Mouse (Mus musculus) neural tube, embryonic 15.5 days (tissue): ENCODE data around the gene D5Ertd579e. TPM values are rescaled to one million over a fixed set of nuclear protein-coding genes. Genes with fewer than 3 reads are reported as not detected.

Source experiments
- ATAC-seq: fragments of 200-750 bp; cut with Nextera tagmentation; 2 replicates; pipeline ENCODE4 v1.8.0; 2017; ENCODE audit warnings: mild to moderate bottlenecking, moderate TSS enrichment, moderate library complexity; ENCODE audit not compliant: low FRiP score
- H3K27ac ChIP-seq: fragments of 300-500 bp; sonication (generic); replicated peaks from 2 replicates; pipeline ENCODE4 v1.5.1; 2015; ENCODE audit warnings: mild to moderate bottlenecking, inconsistent platforms
- H3K27me3 ChIP-seq: fragments of 300-500 bp; sonication (generic); replicated peaks from 2 replicates; pipeline ENCODE4 v1.6.1; 2015; ENCODE audit warnings: inconsistent platforms
- H3K36me3 ChIP-seq: fragments of 300-500 bp; sonication (generic); 2 replicates; pipeline ENCODE4 v1.6.1; 2015; ENCODE audit warnings: inconsistent platforms
- H3K4me1 ChIP-seq: fragments of 300-500 bp; sonication (generic); 2 replicates; pipeline ENCODE4 v1.6.1; 2015; ENCODE audit warnings: inconsistent platforms
- H3K4me2 ChIP-seq: fragments of 300-500 bp; sonication (generic); 2 replicates; pipeline ENCODE4 v1.6.1; 2015; ENCODE audit warnings: inconsistent platforms, mild to moderate bottlenecking, moderate library complexity
- H3K4me3 ChIP-seq: fragments of 300-500 bp; sonication (generic); replicated peaks from 2 replicates; pipeline ENCODE4 v1.5.1; 2015; ENCODE audit warnings: mild to moderate bottlenecking, inconsistent platforms
- H3K9ac ChIP-seq: fragments of 300-500 bp; sonication (generic); replicated peaks from 2 replicates; pipeline ENCODE4 v1.6.1; 2015; ENCODE audit warnings: mild to moderate bottlenecking, inconsistent platforms
- H3K9me3 ChIP-seq: fragments of 300-500 bp; sonication (generic); replicated peaks from 2 replicates; pipeline ENCODE4 v1.6.1; 2016; ENCODE audit warnings: inconsistent platforms
- WGBS: fragments of 180-500 bp; shearing (Covaris S2); methylation state at CpG from one replicate; pipeline ENCODE4 v1.1.7; 2015; ENCODE audit warnings: mixed read lengths; 5-methylcytosine and 5-hydroxymethylcytosine counted together
- polyA plus RNA-seq: library from polyadenylated mRNA; unstranded; fragments of >200 nt; fragmentation: Nextera tagmentation; extraction: Ambion mirVana; gene quantifications from 2 replicates; pipeline ENCODE4 v1.2.1, GENCODE M21; 2015

Gene D5Ertd579e
- polyA plus RNA-seq, 1 experiment from 2014 or later: 29.1 TPM

- no peak overlapping the region for H3K4me2 ChIP-seq
- H3K27ac ChIP-seq: no peak overlapping the region
- H3K27me3 ChIP-seq: no peaks in the 10 kb centered on the region
- H3K36me3 ChIP-seq: 0 out of 2 replicates have a peak, but pooled peaks cover under 1% of the 10 kb centered on the region
- no peak overlapping the region for H3K9ac ChIP-seq
- no peak overlapping the region for H3K4me3 ChIP-seq
- no peaks in the 10 kb centered on the region for H3K9me3 ChIP-seq
- H3K4me1 ChIP-seq: 0 out of 2 replicates have a peak, but pooled peaks cover 3% of the 10 kb centered on the region
- WGBS: 84% methylated on average over 5 of the region's 5 CpGs
- no peak for ATAC-seq
Observed at GRCm38 (mm10) chr5:36623670-36624069, 72.2 kb downstream of the D5Ertd579e start.

- no peak for ATAC-seq
- H3K4me3 ChIP-seq: no peak overlapping the region
- no peaks in the 10 kb centered on the region for H3K9me3 ChIP-seq
- H3K36me3 ChIP-seq: peaks cover 19% of the 10 kb centered on the region
- H3K9ac ChIP-seq: no peak overlapping the region
- no peak overlapping the region for H3K27ac ChIP-seq
- H3K27me3 ChIP-seq: no peaks in the 10 kb centered on the region
- 0 out of 2 replicates have a peak, but pooled peaks cover 3% of the 10 kb centered on the region for H3K4me1 ChIP-seq
- 86% methylated on average over 5 of the region's 5 CpGs for WGBS
- H3K4me2 ChIP-seq: no peak overlapping the region
Observed at GRCm38 (mm10) chr5:36621058-36621449, 74.8 kb downstream of the D5Ertd579e start.

- peaks cover 24% of the 10 kb centered on the region for H3K36me3 ChIP-seq
- WGBS: 91% methylated on average over 8 of the region's 8 CpGs
- no peaks in the 10 kb centered on the region for H3K27me3 ChIP-seq
- no peaks in the 10 kb centered on the region for H3K9me3 ChIP-seq
- H3K4me3 ChIP-seq: no peak overlapping the region
- H3K9ac ChIP-seq: no peak overlapping the region
- no peak overlapping the region for H3K27ac ChIP-seq
- no peak for ATAC-seq
- no peak overlapping the region for H3K4me2 ChIP-seq
- H3K4me1 ChIP-seq: 0 out of 2 replicates have a peak, but pooled peaks cover 3% of the 10 kb centered on the region
Observed at GRCm38 (mm10) chr5:36620409-36621057, 75.3 kb downstream of the D5Ertd579e start.

GRCm38 (mm10) chr5:36618890-36619289 is 76.9 kb downstream of the D5Ertd579e start:
- WGBS: 85% methylated on average over 5 of the region's 5 CpGs
- no peak overlapping the region for H3K9ac ChIP-seq
- ATAC-seq: no peak
- peaks cover 40% of the 10 kb centered on the region for H3K36me3 ChIP-seq
- H3K4me1 ChIP-seq: 0 out of 2 replicates have a peak, but pooled peaks cover 3% of the 10 kb centered on the region
- no peak overlapping the region for H3K4me3 ChIP-seq
- H3K4me2 ChIP-seq: no peak overlapping the region
- no peak overlapping the region for H3K27ac ChIP-seq
- H3K9me3 ChIP-seq: no peaks in the 10 kb centered on the region
- no peaks in the 10 kb centered on the region for H3K27me3 ChIP-seq

- H3K9me3 ChIP-seq: no peaks in the 10 kb centered on the region
- no peak overlapping the region for H3K9ac ChIP-seq
- 85% methylated on average over 4 of the region's 4 CpGs for WGBS
- H3K36me3 ChIP-seq: peaks cover 45% of the 10 kb centered on the region
- no peak overlapping the region for H3K4me2 ChIP-seq
- H3K27me3 ChIP-seq: no peaks in the 10 kb centered on the region
- H3K4me3 ChIP-seq: no peak overlapping the region
- no peak for ATAC-seq
- 0 out of 2 replicates have a peak, but pooled peaks cover 3% of the 10 kb centered on the region for H3K4me1 ChIP-seq
- no peak overlapping the region for H3K27ac ChIP-seq
Observed at GRCm38 (mm10) chr5:36618356-36618755, 77.5 kb downstream of the D5Ertd579e start.

- Histone ChIP-seq H3K4me1 (no peaks in the 10 kb centered on the region), H3K4me2 (no peak overlapping the region), H3K9ac (no peak overlapping the region), H3K36me3 (peaks cover 52% of the 10 kb centered on the region), H3K27ac (no peak overlapping the region), H3K27me3 (no peaks in the 10 kb centered on the region), H3K9me3 (no peaks in the 10 kb centered on the region), H3K4me3 (no peak overlapping the region)
- no peak for ATAC-seq
- 76% methylated on average over 4 of the region's 4 CpGs for WGBS
Observed at GRCm38 (mm10) chr5:36614124-36614523, 81.7 kb downstream of the D5Ertd579e start.

GRCm38 (mm10) chr5:36608939-36609499 is 86.8 kb downstream of the D5Ertd579e start:
- H3K9ac ChIP-seq: no peak overlapping the region
- H3K27ac ChIP-seq: no peak overlapping the region
- no peaks in the 10 kb centered on the region for H3K27me3 ChIP-seq
- H3K4me1 ChIP-seq: no peaks in the 10 kb centered on the region
- WGBS: 84% methylated on average over 2 of the region's 2 CpGs
- ATAC-seq: no peak
- no peaks in the 10 kb centered on the region for H3K9me3 ChIP-seq
- H3K4me2 ChIP-seq: no peak overlapping the region
- H3K4me3 ChIP-seq: no peak overlapping the region
- peaks cover 50% of the 10 kb centered on the region for H3K36me3 ChIP-seq

GRCm38 (mm10) chr5:36603031-36603430 is 92.8 kb downstream of the D5Ertd579e start:
- H3K4me2 ChIP-seq: no peak overlapping the region
- 0 out of 2 replicates have a peak, but pooled peaks have one; percentile 53 for ATAC-seq
- peaks cover 84% of the 10 kb centered on the region for H3K36me3 ChIP-seq

GRCm38 (mm10) chr5:36602028-36602427 is 93.8 kb downstream of the D5Ertd579e start:
- Histone ChIP-seq H3K4me2 (no peak overlapping the region), H3K27ac (no peak overlapping the region), H3K27me3 (no peaks in the 10 kb centered on the region), H3K4me1 (no peaks in the 10 kb centered on the region), H3K9me3 (no peaks in the 10 kb centered on the region), H3K36me3 (peaks cover 76% of the 10 kb centered on the region), H3K4me3 (no peak overlapping the region), H3K9ac (no peak overlapping the region)
- ATAC-seq: no peak
- WGBS: 95% methylated on average over 9 of the region's 9 CpGs

More at GRCm38 (mm10) chr5:36603031-36603430, 92.8 kb downstream of the D5Ertd579e start:
- Histone ChIP-seq H3K4me1 (no peaks in the 10 kb centered on the region), H3K27ac (no peak overlapping the region), H3K9me3 (no peaks in the 10 kb centered on the region), H3K4me3 (no peak overlapping the region), H3K9ac (no peak overlapping the region), H3K27me3 (no peaks in the 10 kb centered on the region)
- 87% methylated on average over 5 of the region's 5 CpGs for WGBS

- WGBS: 92% methylated on average over 7 of the region's 7 CpGs
- H3K36me3 ChIP-seq: peaks cover 71% of the 10 kb centered on the region
- ATAC-seq: no peak
Observed at GRCm38 (mm10) chr5:36601492-36601891, 94.3 kb downstream of the D5Ertd579e start.

GRCm38 (mm10) chr5:36598883-36599282 is 96.9 kb downstream of the D5Ertd579e start:
- no peak overlapping the region for H3K4me2 ChIP-seq
- WGBS: 96% methylated on average over 1 of the region's 1 CpGs
- H3K36me3 ChIP-seq: peaks cover 48% of the 10 kb centered on the region

More at GRCm38 (mm10) chr5:36601492-36601891, 94.3 kb downstream of the D5Ertd579e start:
- Histone ChIP-seq H3K9me3 (no peaks in the 10 kb centered on the region), H3K27ac (no peak overlapping the region), H3K27me3 (no peaks in the 10 kb centered on the region), H3K4me2 (no peak overlapping the region), H3K4me3 (no peak overlapping the region), H3K9ac (no peak overlapping the region), H3K4me1 (no peaks in the 10 kb centered on the region)

GRCm38 (mm10) chr5:36597653-36598052 is 98.2 kb downstream of the D5Ertd579e start:
- ATAC-seq: no peak
- H3K9ac ChIP-seq: no peak overlapping the region
- peaks cover 38% of the 10 kb centered on the region for H3K36me3 ChIP-seq
- WGBS: 38% methylated on average over 4 of the region's 4 CpGs
- H3K4me3 ChIP-seq: no peak overlapping the region
- no peaks in the 10 kb centered on the region for H3K9me3 ChIP-seq
- H3K27ac ChIP-seq: no peak overlapping the region
- H3K4me1 ChIP-seq: no peaks in the 10 kb centered on the region
- H3K27me3 ChIP-seq: no peaks in the 10 kb centered on the region
- H3K4me2 ChIP-seq: no peak overlapping the region

More at GRCm38 (mm10) chr5:36598883-36599282, 96.9 kb downstream of the D5Ertd579e start:
- ATAC-seq: no peak
- Histone ChIP-seq H3K27me3 (no peaks in the 10 kb centered on the region), H3K4me3 (no peak overlapping the region), H3K27ac (no peak overlapping the region), H3K9me3 (no peaks in the 10 kb centered on the region), H3K9ac (no peak overlapping the region), H3K4me1 (no peaks in the 10 kb centered on the region)
